Mouse (Mus musculus) heart, embryonic 13.5 days (tissue): ENCODE results near the gene Olfr786. TPM values are rescaled to one million over a fixed set of nuclear protein-coding genes. Genes with fewer than 3 reads are reported as not detected.

ENCODE experiments used
- ATAC-seq: fragments of 200-750 bp; cut with Nextera tagmentation; 2 replicates; pipeline ENCODE4 v1.8.0; 2017; ENCODE audit warnings: moderate TSS enrichment; ENCODE audit not compliant: insufficient number of reproducible peaks, low FRiP score, low TSS enrichment; ENCODE audit errors: extremely low read depth
- H3K27ac ChIP-seq: fragments of 300-500 bp; sonication (generic); replicated peaks from 2 replicates; pipeline ENCODE4 v1.5.1; 2015; ENCODE audit warnings: moderate library complexity, mild to moderate bottlenecking, inconsistent platforms
- H3K27me3 ChIP-seq: fragments of 300-500 bp; sonication (generic); replicated peaks from 2 replicates; pipeline ENCODE4 v1.6.1; 2015; ENCODE audit warnings: mild to moderate bottlenecking, inconsistent platforms
- H3K36me3 ChIP-seq: fragments of 300-500 bp; sonication (generic); 2 replicates; pipeline ENCODE4 v1.6.1; 2015; ENCODE audit warnings: mild to moderate bottlenecking, inconsistent platforms
- H3K4me1 ChIP-seq: fragments of 300-500 bp; sonication (generic); 2 replicates; pipeline ENCODE4 v1.6.1; 2015; ENCODE audit warnings: inconsistent platforms
- H3K4me2 ChIP-seq: fragments of 300-500 bp; sonication (generic); 2 replicates; pipeline ENCODE4 v1.6.1; 2015; ENCODE audit warnings: inconsistent platforms, mild to moderate bottlenecking, moderate library complexity
- H3K4me3 ChIP-seq: fragments of 300-500 bp; sonication (generic); 2 replicates; pipeline ENCODE4 v1.5.1; 2015; ENCODE audit warnings: moderate library complexity, mild to moderate bottlenecking, inconsistent platforms
- H3K9ac ChIP-seq: fragments of 300-500 bp; sonication (generic); 2 replicates; pipeline ENCODE4 v1.6.1; 2015; ENCODE audit warnings: inconsistent platforms, mild to moderate bottlenecking, moderate library complexity
- H3K9me3 ChIP-seq: fragments of 300-500 bp; sonication (generic); 2 replicates; pipeline ENCODE4 v1.6.1; 2016; ENCODE audit warnings: inconsistent platforms
- WGBS: fragments of 180-500 bp; shearing (Covaris S2); methylation state at CpG from one replicate; pipeline ENCODE4 v1.1.7; 2015; ENCODE audit warnings: mixed read lengths; 5-methylcytosine and 5-hydroxymethylcytosine counted together
- polyA plus RNA-seq: library from polyadenylated mRNA; unstranded; fragments of >200 nt; fragmentation: Nextera tagmentation; extraction: Ambion mirVana; gene quantifications from 2 replicates; pipeline ENCODE4 v1.2.1, GENCODE M21; 2015

Gene Olfr786
- polyA plus RNA-seq: not detected in 2 replicates

- H3K4me1 ChIP-seq: no peaks in the 10 kb centered on the region
- no peaks in the 10 kb centered on the region for H3K9me3 ChIP-seq
- no peak within 1 kb of the TSS for H3K4me3 ChIP-seq
- H3K27ac ChIP-seq: no peak within 1 kb of the TSS
- ATAC-seq: no peak
- no peak within 1 kb of the TSS for H3K9ac ChIP-seq
- H3K36me3 ChIP-seq: no peaks in the 10 kb centered on the region
- no peaks in the 10 kb centered on the region for H3K27me3 ChIP-seq
- H3K4me2 ChIP-seq: no peak within 1 kb of the TSS
Observed at GRCm38 (mm10) chr10:129427006-129427405, at the start of gene Olfr786. Gene Olfr786, plus strand, starts transcription at chr10:129427306.

- Histone ChIP-seq H3K9ac (no peak within 1 kb of the TSS), H3K4me2 (no peak within 1 kb of the TSS), H3K27me3 (no peaks in the 10 kb centered on the region), H3K36me3 (no peaks in the 10 kb centered on the region), H3K27ac (no peak within 1 kb of the TSS), H3K4me3 (no peak within 1 kb of the TSS), H3K4me1 (no peaks in the 10 kb centered on the region), H3K9me3 (no peaks in the 10 kb centered on the region)
- no peak for ATAC-seq
Observed at GRCm38 (mm10) chr10:129383783-129384182, 43.3 kb upstream of the Olfr786 start, which contains the start of gene Olfr784. Gene Olfr784, plus strand, starts transcription at chr10:129384083.

- no peak overlapping the region for H3K27ac ChIP-seq
- no peak for ATAC-seq
- no peak overlapping the region for H3K4me2 ChIP-seq
- no peaks in the 10 kb centered on the region for H3K27me3 ChIP-seq
- peaks cover 3% of the 10 kb centered on the region for H3K9me3 ChIP-seq
- 46% methylated on average over 5 of the region's 5 CpGs for WGBS
- no peaks in the 10 kb centered on the region for H3K36me3 ChIP-seq
- no peak overlapping the region for H3K9ac ChIP-seq
- no peak overlapping the region for H3K4me3 ChIP-seq
- H3K4me1 ChIP-seq: no peaks in the 10 kb centered on the region
Observed at GRCm38 (mm10) chr10:129400892-129401291, 26.2 kb upstream of the Olfr786 start.

- no peaks in the 10 kb centered on the region for H3K4me1 ChIP-seq
- H3K4me2 ChIP-seq: no peak within 1 kb of the TSS
- H3K9ac ChIP-seq: no peak within 1 kb of the TSS
- no peaks in the 10 kb centered on the region for H3K36me3 ChIP-seq
- H3K4me3 ChIP-seq: no peak within 1 kb of the TSS
- no peaks in the 10 kb centered on the region for H3K9me3 ChIP-seq
- no peak for ATAC-seq
- H3K27ac ChIP-seq: no peak within 1 kb of the TSS
- 50% methylated on average over 2 of the region's 2 CpGs for WGBS
- no peaks in the 10 kb centered on the region for H3K27me3 ChIP-seq
Observed at GRCm38 (mm10) chr10:129405126-129405525, 22.0 kb upstream of the Olfr786 start, which contains the start of gene Olfr785. Gene Olfr785, plus strand, starts transcription at chr10:129405426.

GRCm38 (mm10) chr10:129461562-129461961 is 34.5 kb downstream of the Olfr786 start, which contains the start of gene Olfr787:
Gene Olfr787, plus strand, starts transcription at chr10:129461862.
- ATAC-seq: no peak
- no peaks in the 10 kb centered on the region for H3K4me1 ChIP-seq
- no peaks in the 10 kb centered on the region for H3K27me3 ChIP-seq
- no peak within 1 kb of the TSS for H3K9ac ChIP-seq
- WGBS: 68% methylated on average over 3 of the region's 3 CpGs
- no peaks in the 10 kb centered on the region for H3K36me3 ChIP-seq
- H3K27ac ChIP-seq: no peak within 1 kb of the TSS
- no peaks in the 10 kb centered on the region for H3K9me3 ChIP-seq
- H3K4me2 ChIP-seq: no peak within 1 kb of the TSS
- H3K4me3 ChIP-seq: no peak within 1 kb of the TSS

GRCm38 (mm10) chr10:129470698-129471097 is 43.6 kb downstream of the Olfr786 start, which contains the start of gene Olfr788:
Gene Olfr788, plus strand, starts transcription at chr10:129470998.
- H3K4me1 ChIP-seq: no peaks in the 10 kb centered on the region
- no peak for ATAC-seq
- H3K27ac ChIP-seq: no peak within 1 kb of the TSS
- no peak within 1 kb of the TSS for H3K4me2 ChIP-seq
- no peak within 1 kb of the TSS for H3K9ac ChIP-seq
- H3K36me3 ChIP-seq: no peaks in the 10 kb centered on the region
- H3K4me3 ChIP-seq: no peak within 1 kb of the TSS
- H3K27me3 ChIP-seq: no peaks in the 10 kb centered on the region
- H3K9me3 ChIP-seq: no peaks in the 10 kb centered on the region

GRCm38 (mm10) chr10:129473256-129473655 is 46.1 kb downstream of the Olfr786 start:
- H3K27me3 ChIP-seq: no peaks in the 10 kb centered on the region
- no peak for ATAC-seq

GRCm38 (mm10) chr10:129473723-129474122 is 46.6 kb downstream of the Olfr786 start:
- no peaks in the 10 kb centered on the region for H3K9me3 ChIP-seq
- H3K27ac ChIP-seq: no peak overlapping the region
- no peak overlapping the region for H3K4me2 ChIP-seq
- no peaks in the 10 kb centered on the region for H3K4me1 ChIP-seq
- no peak for ATAC-seq
- H3K36me3 ChIP-seq: no peaks in the 10 kb centered on the region
- H3K9ac ChIP-seq: no peak overlapping the region
- H3K27me3 ChIP-seq: no peaks in the 10 kb centered on the region
- no peak overlapping the region for H3K4me3 ChIP-seq

More at GRCm38 (mm10) chr10:129473256-129473655, 46.1 kb downstream of the Olfr786 start:
- Histone ChIP-seq H3K4me1 (no peaks in the 10 kb centered on the region), H3K4me3 (no peak overlapping the region), H3K36me3 (no peaks in the 10 kb centered on the region), H3K9me3 (no peaks in the 10 kb centered on the region), H3K4me2 (no peak overlapping the region), H3K27ac (no peak overlapping the region), H3K9ac (no peak overlapping the region)
- WGBS: 58% methylated on average over 2 of the region's 2 CpGs

GRCm38 (mm10) chr10:129484452-129484851 is 57.3 kb downstream of the Olfr786 start, which contains the start of gene Olfr789:
Gene Olfr789, plus strand, starts transcription at chr10:129484752.
- H3K4me3 ChIP-seq: no peak within 1 kb of the TSS
- H3K4me1 ChIP-seq: no peaks in the 10 kb centered on the region
- no peak within 1 kb of the TSS for H3K4me2 ChIP-seq
- ATAC-seq: no peak
- H3K27me3 ChIP-seq: no peaks in the 10 kb centered on the region
- no peaks in the 10 kb centered on the region for H3K36me3 ChIP-seq
- no peaks in the 10 kb centered on the region for H3K9me3 ChIP-seq
- no peak within 1 kb of the TSS for H3K9ac ChIP-seq
- 40% methylated on average over 2 of the region's 2 CpGs for WGBS
- no peak within 1 kb of the TSS for H3K27ac ChIP-seq

Other genes starting within 250 kb of the Olfr786 start
- not detected in 2 replicates for gene Olfr772, start 249.4 kb upstream of the Olfr786 start, polyA plus RNA-seq
- gene Olfr773, start 239.9 kb upstream of the Olfr786 start, polyA plus RNA-seq: not detected in 2 replicates
- not detected in 2 replicates for gene Olfr774, start 191.1 kb upstream of the Olfr786 start, polyA plus RNA-seq
- not detected in 2 replicates for gene Olfr775, start 178.9 kb upstream of the Olfr786 start, polyA plus RNA-seq
- not detected in 2 replicates for gene Olfr776, start 168.2 kb upstream of the Olfr786 start, polyA plus RNA-seq
- not detected in 2 replicates for gene Olfr777, start 155.8 kb upstream of the Olfr786 start, polyA plus RNA-seq
- not detected in 2 replicates for gene Olfr780, start 109.2 kb upstream of the Olfr786 start, polyA plus RNA-seq
- gene Olfr781, start 98.5 kb upstream of the Olfr786 start, polyA plus RNA-seq: not detected in 2 replicates
- gene Olfr782, start 78.5 kb upstream of the Olfr786 start, polyA plus RNA-seq: not detected in 2 replicates
- gene Olfr784, start 43.2 kb upstream of the Olfr786 start, polyA plus RNA-seq: 0.07 TPM in 1 of 2 replicates, not detected in the other
- gene Olfr785, start 21.9 kb upstream of the Olfr786 start, polyA plus RNA-seq: not detected in 2 replicates
- not detected in 2 replicates for gene Olfr787, start 34.6 kb downstream of the Olfr786 start, polyA plus RNA-seq
- gene Olfr788, start 43.7 kb downstream of the Olfr786 start, polyA plus RNA-seq: not detected in 2 replicates
- not detected in 2 replicates for gene Olfr789, start 57.4 kb downstream of the Olfr786 start, polyA plus RNA-seq
- gene Olfr790, start 71.2 kb downstream of the Olfr786 start, polyA plus RNA-seq: not detected in 2 replicates
- gene Olfr791, start 94.5 kb downstream of the Olfr786 start, polyA plus RNA-seq: not detected in 2 replicates
- not detected in 2 replicates for gene Olfr792, start 111.9 kb downstream of the Olfr786 start, polyA plus RNA-seq
- gene Olfr794, start 140.3 kb downstream of the Olfr786 start, polyA plus RNA-seq: not detected in 2 replicates
- not detected in 2 replicates for gene Olfr796, start 185.3 kb downstream of the Olfr786 start, polyA plus RNA-seq
- gene Olfr798, start 200.6 kb downstream of the Olfr786 start, polyA plus RNA-seq: not detected in 2 replicates
- gene Olfr799, start 210.2 kb downstream of the Olfr786 start, polyA plus RNA-seq: not detected in 2 replicates
- gene Olfr800, start 230.4 kb downstream of the Olfr786 start, polyA plus RNA-seq: not detected in 2 replicates
- not detected in 2 replicates for gene Olfr801, start 246.6 kb downstream of the Olfr786 start, polyA plus RNA-seq